Mouse (Mus musculus): ENCODE data around the gene Hacd3.

DNA sequence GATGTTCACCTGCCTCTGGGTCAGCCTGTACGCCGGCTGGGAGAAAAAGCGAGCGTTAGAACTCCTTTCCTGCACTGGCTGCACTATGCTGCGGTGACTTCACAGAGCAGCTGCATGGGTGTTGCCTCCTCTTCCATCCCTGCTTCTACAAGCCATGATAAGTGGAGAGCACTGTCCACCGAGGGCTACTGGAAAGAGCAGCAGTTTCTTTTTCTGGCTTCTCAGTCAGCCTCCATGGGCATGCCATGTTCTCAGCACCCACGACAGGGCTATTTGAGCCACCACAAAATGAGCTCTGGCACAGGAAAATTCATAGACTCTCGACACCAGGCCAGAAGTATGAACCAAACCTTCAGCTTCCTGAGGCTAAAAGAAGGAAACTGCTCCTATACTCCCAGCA, 15.8 kb downstream of the Hacd3 start:
- TF ChIP-seq CTCF (conservative IDR thresholded peaks at IDR 0.05; ENCODE audit: low read length): no peak
- no peak for TF ChIP-seq NANOG (IDR thresholded peaks at IDR 0.05; ENCODE audit: borderline replicate concordance, low read length)
- no peak for TF ChIP-seq POU5F1 (IDR thresholded peaks at IDR 0.05; ENCODE audit: borderline replicate concordance, low read length)

Data from E14TG2a.4 (cell line).